Mouse (Mus musculus) testis, adult 2 months (tissue): ENCODE results near the gene Mus81. TPM values are rescaled to one million over a fixed set of nuclear protein-coding genes. Genes with fewer than 3 reads are reported as not detected.

Experiments
- H3K27ac ChIP-seq: fragments of 200-500 bp; 2 replicates; pipeline ENCODE4 v1.5.1; 2012; ENCODE audit warnings: low read depth, low read length; ENCODE audit not compliant: control insufficient read depth, insufficient read depth
- H3K27me3 ChIP-seq: fragments of 200-500 bp; 2 replicates; pipeline ENCODE4 v1.6.1; 2012; ENCODE audit warnings: mild to moderate bottlenecking, low read length, moderate library complexity; ENCODE audit not compliant: control insufficient read depth, insufficient read depth
- H3K36me3 ChIP-seq: fragments of 200-500 bp; 2 replicates; pipeline ENCODE4 v1.6.1; 2012; ENCODE audit warnings: mild to moderate bottlenecking, low read length; ENCODE audit not compliant: control insufficient read depth, insufficient read depth
- H3K4me1 ChIP-seq: fragments of 200-500 bp; 2 replicates; pipeline ENCODE4 v1.6.1; 2012; ENCODE audit warnings: low read length; ENCODE audit not compliant: control insufficient read depth, insufficient read depth
- H3K4me3 ChIP-seq: fragments of 200-500 bp; 2 replicates; pipeline ENCODE4 v1.5.1; 2012; ENCODE audit warnings: low read depth, mild to moderate bottlenecking, low read length, moderate library complexity, mixed read lengths; ENCODE audit not compliant: control insufficient read depth
- CTCF ChIP-seq: fragments of 200-500 bp; IDR thresholded peaks from 2 replicates; pipeline ENCODE4 v1.5.1; 2012; ENCODE audit warnings: low read depth, mild to moderate bottlenecking, inconsistent platforms, low read length, moderate library complexity; ENCODE audit not compliant: control insufficient read depth, insufficient read depth, insufficient replicate concordance
- POLR2A ChIP-seq: fragments of 200-500 bp; IDR thresholded peaks from 2 replicates; pipeline ENCODE4 v1.6.1; 2012; ENCODE audit warnings: low read depth, mild to moderate bottlenecking, inconsistent platforms, low read length, moderate library complexity; ENCODE audit not compliant: control insufficient read depth
- polyA plus RNA-seq: library from polyadenylated mRNA; depleted of rRNA; stranded (reverse); fragments of >200 nt; gene quantifications from 2 replicates; pipeline ENCODE4 v1.2.3, GENCODE M21; 2012

Gene Mus81
- polyA plus RNA-seq, 1 experiment = 55.3 TPM

DNA sequence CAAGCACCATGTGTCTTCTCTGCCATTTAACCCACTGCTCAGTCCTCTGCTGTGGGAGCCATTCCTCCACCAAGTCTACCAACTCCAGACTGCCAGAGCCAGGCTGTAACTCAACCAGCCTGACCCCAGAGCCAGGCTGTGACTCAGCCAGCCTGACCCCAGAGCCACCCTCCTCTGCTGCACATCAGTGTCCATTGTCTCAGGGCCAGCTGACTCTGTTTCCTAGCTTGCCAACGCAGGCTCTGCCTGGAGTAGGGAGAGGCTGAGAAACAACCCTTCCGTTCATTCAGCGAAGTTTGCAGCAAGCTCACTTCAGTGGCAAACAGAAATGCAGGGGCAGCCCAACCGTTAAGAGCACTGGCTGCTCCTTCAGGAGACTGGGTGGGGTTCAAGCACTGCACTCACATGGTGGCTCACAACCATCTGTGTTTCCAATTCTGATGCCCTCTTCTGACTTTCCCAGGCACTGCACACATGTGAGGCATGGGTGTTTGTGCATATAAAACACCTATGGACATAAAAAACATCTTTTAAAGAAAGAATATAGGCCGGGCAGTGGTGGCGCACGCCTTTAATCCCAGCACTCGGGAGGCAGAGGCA is 28.8 kb upstream of the Mus81 start:
- Histone ChIP-seq H3K4me1 (peaks cover 4% of the 10 kb centered on the region), H3K27ac (no peak overlapping the region), H3K4me3 (no peak overlapping the region), H3K27me3 (no peaks in the 10 kb centered on the region), H3K36me3 (no peaks in the 10 kb centered on the region; the same call in 1 of the 2 replicates)
- TF ChIP-seq CTCF (no peak), POLR2A (no peak)

DNA sequence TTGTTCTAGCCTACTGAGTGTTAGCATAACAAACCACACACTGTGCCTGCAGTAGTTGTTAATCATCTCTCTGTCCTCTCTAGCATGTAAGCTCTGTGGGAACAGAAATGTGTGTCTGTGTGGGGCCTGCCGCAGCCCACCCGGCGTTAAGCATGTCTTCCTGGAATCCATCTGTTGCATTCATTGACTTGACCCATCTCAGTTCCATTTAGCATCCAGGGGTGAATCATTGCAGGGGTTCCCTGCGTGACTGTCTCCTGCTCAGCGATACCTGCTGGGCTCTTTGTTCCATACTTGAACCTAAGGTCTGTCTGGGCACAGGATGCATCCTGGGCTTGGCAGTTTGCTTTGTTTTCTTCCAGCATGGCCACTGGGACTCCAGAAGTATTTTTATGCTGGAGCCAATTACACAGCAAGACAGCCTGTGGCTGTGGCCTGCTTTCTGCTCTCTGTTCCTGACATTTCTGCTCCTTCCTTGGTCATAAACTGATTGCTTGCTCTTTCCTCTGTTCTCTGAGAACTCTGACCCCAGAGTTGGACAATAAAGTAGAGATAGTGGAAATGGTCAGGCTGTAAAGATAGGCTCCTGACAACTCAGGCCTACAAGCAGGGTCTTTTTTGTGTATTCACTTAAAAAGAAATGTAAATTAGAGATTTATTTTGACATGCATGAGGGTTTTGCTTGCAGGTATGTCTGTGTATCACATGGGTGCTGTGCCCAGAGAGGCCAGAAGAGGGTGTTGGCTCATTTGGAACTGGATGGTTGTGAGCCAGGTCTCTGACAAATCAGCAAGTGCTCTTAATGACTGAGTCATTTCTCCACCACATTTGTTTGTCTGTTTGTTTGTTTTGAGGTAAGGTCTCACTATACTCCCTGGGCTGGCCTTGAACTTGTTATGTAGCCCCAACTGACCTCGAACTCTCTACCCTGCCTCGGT is 27.9 kb upstream of the Mus81 start:
- no peaks in the 10 kb centered on the region for H3K27me3 ChIP-seq
- peaks cover 5% of the 10 kb centered on the region for H3K4me1 ChIP-seq
- H3K27ac ChIP-seq = no peak overlapping the region
- TF ChIP-seq CTCF = no peak
- TF ChIP-seq POLR2A = no peak
- no peaks in the 10 kb centered on the region; the same call in 1 of the 2 replicates for H3K36me3 ChIP-seq
- no peak overlapping the region for H3K4me3 ChIP-seq

DNA sequence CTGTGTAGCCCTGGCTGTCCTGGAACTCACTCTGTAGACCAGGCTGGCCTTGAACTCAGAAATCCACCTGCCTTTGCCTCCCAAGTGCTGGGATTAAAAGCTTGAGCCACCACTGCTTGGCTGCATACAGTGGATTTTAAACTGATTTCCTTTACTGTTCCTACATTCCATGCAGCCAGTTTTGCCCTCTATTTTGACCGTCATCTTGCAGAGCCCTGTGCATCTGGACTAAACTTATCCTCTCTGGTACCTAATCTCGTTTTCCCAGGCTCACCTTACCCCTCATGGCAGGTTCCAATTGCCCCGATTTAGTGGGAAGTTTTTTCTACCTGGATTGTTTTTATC is 24.8 kb upstream of the Mus81 start:
- Histone ChIP-seq H3K4me3 (no peak overlapping the region), H3K4me1 (peaks cover 15% of the 10 kb centered on the region), H3K36me3 (no peaks in the 10 kb centered on the region), H3K27ac (no peak overlapping the region), H3K27me3 (no peaks in the 10 kb centered on the region)
- TF ChIP-seq POLR2A (no peak), CTCF (no peak)

DNA sequence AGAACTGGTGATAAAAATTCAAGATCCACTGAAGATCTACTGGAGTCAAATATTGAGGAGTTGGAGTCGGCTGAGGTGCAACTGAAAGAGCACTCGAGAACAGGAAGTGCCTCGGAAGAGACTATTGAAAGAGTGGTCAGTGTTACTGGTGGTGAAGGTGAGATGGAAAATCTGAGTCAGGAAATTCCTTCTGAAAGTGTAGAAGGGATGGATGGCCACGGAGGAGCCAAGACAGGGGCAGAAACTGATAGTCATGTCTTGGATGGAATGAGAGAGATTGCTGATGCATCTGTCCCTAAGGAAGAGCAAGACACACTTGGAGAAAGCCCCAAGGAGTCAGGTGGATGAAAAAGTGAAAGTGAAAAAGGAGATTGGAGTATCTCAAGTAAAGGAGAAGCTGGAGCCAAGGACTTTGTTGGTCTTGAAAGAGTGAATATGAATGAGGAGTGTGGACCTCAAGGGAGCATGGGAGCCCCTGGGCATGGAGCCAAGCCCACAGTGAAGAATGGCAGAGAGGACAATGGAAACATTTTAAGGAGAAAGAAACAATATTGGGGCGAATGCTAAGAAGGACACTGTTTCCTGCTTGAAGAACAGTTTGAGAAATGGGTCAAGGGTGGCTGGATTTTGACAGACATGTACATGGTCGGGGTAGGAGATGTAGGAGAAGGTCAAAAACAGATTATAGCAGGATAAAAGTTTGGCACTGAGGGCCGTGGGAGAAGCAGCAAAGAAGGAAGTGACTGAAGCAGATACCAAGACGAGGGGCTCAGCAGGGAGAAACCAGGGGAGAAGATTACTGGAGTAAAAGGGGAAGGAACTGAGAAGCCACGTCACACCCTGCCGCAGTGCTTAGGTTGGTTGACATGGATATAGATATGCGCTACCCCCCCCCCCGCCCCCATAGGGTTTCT is 24.1 kb upstream of the Mus81 start:
- no peaks in the 10 kb centered on the region for H3K36me3 ChIP-seq
- no peak for TF ChIP-seq CTCF
- TF ChIP-seq POLR2A = no peak

DNA sequence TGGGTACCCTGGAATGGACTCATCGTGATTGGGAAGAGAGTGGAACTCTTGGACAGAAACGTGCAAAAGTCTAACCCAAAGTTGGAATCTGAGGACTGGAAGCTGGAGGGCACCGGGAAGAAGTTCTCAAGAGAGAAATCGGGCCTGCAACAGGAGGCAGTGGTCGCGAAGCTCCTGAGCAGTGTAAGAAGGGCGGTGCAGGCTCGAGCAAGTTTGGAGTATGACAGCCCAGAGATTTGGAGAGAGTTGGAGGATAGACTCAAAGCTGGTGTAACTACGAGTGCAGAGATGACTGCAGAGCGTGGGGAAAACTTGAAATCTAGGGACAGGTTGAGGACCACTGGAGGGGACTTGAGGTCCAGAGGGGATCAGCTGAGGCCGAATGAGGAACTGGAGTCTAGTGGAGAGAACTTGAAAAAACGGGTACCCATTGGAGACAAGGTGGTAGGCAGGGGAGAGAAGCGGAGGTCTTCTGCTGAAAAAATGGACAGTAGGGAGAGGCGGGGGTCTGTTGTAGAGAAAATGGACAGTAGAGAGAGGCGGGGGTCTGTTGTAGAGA is 23.0 kb upstream of the Mus81 start:
- Histone ChIP-seq H3K4me1 (peaks cover 15% of the 10 kb centered on the region), H3K27ac (peak overlapping the region; percentile 89), H3K27me3 (no peaks in the 10 kb centered on the region), H3K36me3 (no peaks in the 10 kb centered on the region), H3K4me3 (peak overlapping the region; percentile 92)
- TF ChIP-seq POLR2A (no peak), CTCF (no peak)

More for the DNA sequence above, 24.1 kb upstream of the Mus81 start:
- H3K4me1 ChIP-seq = peaks cover 15% of the 10 kb centered on the region
- H3K27me3 ChIP-seq = no peaks in the 10 kb centered on the region
- H3K27ac ChIP-seq = no peak overlapping the region
- H3K4me3 ChIP-seq = peak overlapping the region; percentile 39; the same call in 1 of the 2 replicates

DNA sequence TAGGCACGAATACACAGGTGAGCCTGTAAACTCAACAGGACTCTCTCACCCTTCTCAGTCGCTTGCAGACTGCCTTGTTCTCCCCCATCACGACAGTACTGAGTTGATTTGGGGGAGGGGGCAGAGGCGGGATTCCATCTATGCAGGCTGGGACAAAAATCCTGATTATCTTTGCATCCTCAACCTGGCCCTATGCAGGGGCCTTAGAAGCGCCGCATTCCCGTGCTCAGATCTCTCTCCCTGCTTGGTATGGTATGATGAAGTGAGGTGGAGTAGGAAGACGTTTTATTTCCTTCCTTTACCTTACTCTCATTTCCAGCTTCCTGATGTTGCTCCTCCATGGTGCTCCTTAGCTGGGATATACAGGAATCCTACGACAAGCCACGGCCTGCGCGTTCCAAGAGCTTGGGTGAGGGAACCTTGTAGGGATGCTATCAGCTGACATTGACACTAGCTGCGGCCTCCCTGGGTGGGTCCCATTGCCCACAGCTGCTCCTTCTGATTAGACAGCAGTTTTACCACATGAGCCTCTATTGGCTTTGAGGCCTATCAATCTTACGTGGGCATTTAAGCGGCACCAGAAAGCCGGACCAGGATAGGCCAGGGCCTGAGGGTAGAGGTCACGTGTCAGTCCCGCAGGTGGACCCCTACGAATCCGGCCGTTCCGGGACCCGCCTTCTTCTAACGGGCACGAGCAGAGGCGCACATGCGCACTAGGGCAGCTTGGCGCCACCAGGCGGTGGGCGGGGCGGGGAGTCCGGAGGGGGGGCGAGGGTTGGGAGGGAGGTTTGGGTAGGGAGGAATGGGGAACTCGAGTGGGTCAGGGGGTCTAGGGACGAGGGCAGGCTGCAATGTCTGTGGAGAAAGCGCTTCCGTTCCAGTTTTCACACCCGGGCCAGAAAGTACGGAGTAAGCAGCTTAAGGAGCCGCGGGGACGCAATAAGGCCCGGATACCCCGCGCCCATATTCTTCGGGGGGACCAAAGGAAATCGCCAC is 22.1 kb upstream of the Mus81 start, which contains the start of gene Snx32:
Snx32 (minus strand) TSS at position 508 of the 996 bp plus-strand sequence.
- TF ChIP-seq POLR2A = peak; percentile 43
- TF ChIP-seq CTCF = no peak
- Histone ChIP-seq H3K4me3 (peak within 1 kb of the TSS; percentile 92), H3K27ac (peak within 1 kb of the TSS; percentile 89), H3K27me3 (no peaks in the 10 kb centered on the region), H3K36me3 (no peaks in the 10 kb centered on the region), H3K4me1 (peaks cover 15% of the 10 kb centered on the region)
